Mouse (Mus musculus) adrenal gland, adult 8-10 months (tissue): ENCODE measurements at regions not wholly inside any gene's neighbourhood (a gene's known extent, or its start where the extent isn't known, plus 50 kb on each side); places are given as distances from the start of the nearest gene placed in this dataset.
A peak's percentile ranks its signal among the peaks of the same experiment; 100 is the strongest.

ENCODE experiments used
- DNase-seq: peaks from one replicate; pipeline ENCODE4 v3.0.0; 2022

GRCm38 (mm10) chr17:84129204-84129603 is 58.5 kb downstream of the Zfp36l2 start:
- DNase-seq: no peak

GRCm38 (mm10) chr17:84128262-84128661 is 59.5 kb downstream of the Zfp36l2 start:
- DNase-seq: no peak

- DNase-seq: no peak
These were observed 61.6 kb downstream of the Zfp36l2 start for GRCm38 (mm10) chr17:84126168-84126567.

GRCm38 (mm10) chr17:84123161-84123560 is 64.6 kb downstream of the Zfp36l2 start:
- DNase-seq: no peak

- no peak for DNase-seq
These were observed 65.1 kb downstream of the Zfp36l2 start for GRCm38 (mm10) chr17:84122486-84123131.

- DNase-seq: no peak
These were observed 66.5 kb downstream of the Zfp36l2 start for GRCm38 (mm10) chr17:84121291-84121690.

- no peak for DNase-seq
These were observed 68.3 kb downstream of the Zfp36l2 start for GRCm38 (mm10) chr17:84119221-84120017.

- DNase-seq: no peak
These were observed 69.0 kb downstream of the Zfp36l2 start for GRCm38 (mm10) chr17:84118781-84119180.

- DNase-seq: no peak
These were observed 69.5 kb downstream of the Zfp36l2 start for GRCm38 (mm10) chr17:84118271-84118670.

GRCm38 (mm10) chr17:84117756-84118155 is 70.0 kb downstream of the Zfp36l2 start:
- DNase-seq: no peak

GRCm38 (mm10) chr17:84116340-84117279 is 71.1 kb downstream of the Zfp36l2 start:
- peak; percentile 82 for DNase-seq

- DNase-seq: no peak
These were observed 71.8 kb downstream of the Zfp36l2 start for GRCm38 (mm10) chr17:84115957-84116339.

- no peak for DNase-seq
These were observed 72.6 kb downstream of the Zfp36l2 start for GRCm38 (mm10) chr17:84115133-84115532.

GRCm38 (mm10) chr17:84114279-84114994 is 73.3 kb downstream of the Zfp36l2 start:
- no peak for DNase-seq

GRCm38 (mm10) chr17:84113608-84114278 is 74.0 kb downstream of the Zfp36l2 start:
- DNase-seq: peak; percentile 81

GRCm38 (mm10) chr17:84112411-84113031 is 75.2 kb downstream of the Zfp36l2 start:
- no peak for DNase-seq

- DNase-seq: no peak
These were observed 75.9 kb downstream of the Zfp36l2 start for GRCm38 (mm10) chr17:84111787-84112370.

GRCm38 (mm10) chr17:84110945-84111344 is 76.8 kb downstream of the Zfp36l2 start:
- DNase-seq: no peak

- DNase-seq: no peak
These were observed 77.6 kb downstream of the Zfp36l2 start for GRCm38 (mm10) chr17:84110000-84110695.
